Mouse (Mus musculus) G1E-ER4 (cell line): ENCODE measurements around the gene Orai1. TPM values are rescaled to one million over a fixed set of nuclear protein-coding genes. Genes with fewer than 3 reads are reported as not detected.

ENCODE experiments used
- GATA1 ChIP-seq: IDR thresholded peaks from one replicate; pipeline ENCODE4 v1.8.0; 2012; ENCODE audit warnings: low read length, inconsistent platforms
- polyA plus RNA-seq: library from polyadenylated mRNA; stranded (reverse); fragments of >175 nt; gene quantifications from 2 replicates; pipeline ENCODE4 v1.2.3, GENCODE M21; 2012

Orai1 gene
- polyA plus RNA-seq, 1 experiment: 12.9 TPM

DNA sequence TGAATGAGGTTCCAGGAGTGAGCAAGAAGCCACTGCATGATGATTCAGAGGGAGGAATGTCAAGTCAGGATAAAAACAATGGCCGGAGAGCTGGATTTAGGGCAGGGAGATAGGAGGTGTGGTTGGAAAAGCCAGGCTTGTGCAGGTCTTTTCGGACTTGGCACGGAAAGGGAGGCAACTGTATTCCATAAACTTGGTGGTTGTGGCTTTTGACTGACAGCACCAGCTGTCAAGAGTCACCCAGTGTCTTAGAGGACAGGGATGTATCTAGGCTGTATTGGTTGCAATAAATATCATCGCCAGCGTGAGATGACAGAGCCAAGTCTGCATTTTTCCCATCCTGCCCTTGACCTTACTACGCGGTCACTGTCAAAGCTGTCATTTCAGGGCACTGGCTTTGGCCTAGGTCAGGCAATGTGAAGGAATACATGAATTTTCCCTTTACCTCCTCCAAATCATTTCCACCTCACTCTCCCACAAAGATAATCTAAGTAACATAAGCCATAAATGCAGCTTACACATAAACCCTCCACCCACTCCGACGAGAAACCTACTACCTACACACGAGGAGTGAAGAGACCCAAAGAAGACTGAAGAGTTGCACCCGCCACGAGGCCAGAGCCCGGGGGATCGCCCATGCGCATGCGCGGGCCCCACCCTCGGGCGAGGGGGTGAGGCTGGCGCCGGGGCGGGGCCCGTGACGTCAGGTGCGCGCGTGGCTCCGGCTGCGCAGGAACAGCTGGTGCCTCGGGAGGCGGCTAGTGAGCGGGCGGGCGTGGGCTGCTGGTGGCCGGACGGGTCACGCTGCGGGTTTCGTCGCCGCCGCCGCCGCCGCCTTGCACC lies 60.9 kb downstream of the Orai1 start:
- no peak for TF ChIP-seq GATA1

GRCm38 (mm10) chr5:123076419-123077281 lies 61.8 kb downstream of the Orai1 start:
- TF ChIP-seq GATA1: no peak

GRCm38 (mm10) chr5:123079568-123079967 lies 64.7 kb downstream of the Orai1 start:
- TF ChIP-seq GATA1: no peak

DNA sequence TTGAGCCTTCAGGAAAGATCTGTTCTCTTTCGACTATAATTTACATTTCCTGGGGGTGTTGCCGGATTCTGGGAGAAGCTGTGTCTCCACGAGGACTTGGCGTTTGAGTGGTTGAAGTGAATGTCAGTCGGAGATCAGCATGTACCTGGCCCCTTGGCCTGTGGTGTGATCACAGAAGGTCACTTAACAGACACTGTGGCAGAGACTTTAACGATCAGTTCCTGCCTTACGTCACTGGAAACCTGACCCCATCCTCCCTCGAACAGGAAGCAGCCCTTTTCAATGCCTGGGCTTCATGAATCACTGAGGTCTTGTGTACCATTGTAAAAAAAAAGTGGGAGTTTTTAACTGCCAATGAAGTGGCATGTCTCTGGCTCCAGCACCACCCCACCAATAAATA lies 65.2 kb downstream of the Orai1 start:
- TF ChIP-seq GATA1: no peak

Other genes with a start within 250 kb of the Orai1 start
- 27.0 and 31.9 TPM in 2 replicates for gene Camkk2, start 235.7 kb upstream of the Orai1 start, polyA plus RNA-seq
- 188 and 268 TPM in 2 replicates for gene Anapc5, start 193.7 kb upstream of the Orai1 start, polyA plus RNA-seq
- gene Rnf34, start 165.0 kb upstream of the Orai1 start, polyA plus RNA-seq: 13.8 and 17.7 TPM in 2 replicates
- gene Kdm2b, start 25.3 kb upstream of the Orai1 start, polyA plus RNA-seq: 61.6 and 64.2 TPM in 2 replicates
- not detected in 2 replicates for gene Morn3, start 31.9 kb downstream of the Orai1 start, polyA plus RNA-seq
- 3.2 and 6.0 TPM in 2 replicates for gene Tmem120b, start 53.3 kb downstream of the Orai1 start, polyA plus RNA-seq
- gene Rhof, start 117.6 kb downstream of the Orai1 start, polyA plus RNA-seq: 0.93 and 1.1 TPM in 2 replicates
- gene Setd1b, start 127.1 kb downstream of the Orai1 start, polyA plus RNA-seq: 78.0 and 85.4 TPM in 2 replicates
- gene Psmd9, start 154.3 kb downstream of the Orai1 start, polyA plus RNA-seq: 80.0 and 104 TPM in 2 replicates
- gene Hpd, start 167.7 kb downstream of the Orai1 start, polyA plus RNA-seq: not detected in 2 replicates
- 0.01 TPM in 1 of 2 replicates, not detected in the other for gene Wdr66, start 237.0 kb downstream of the Orai1 start, polyA plus RNA-seq